Mouse (Mus musculus): ENCODE results near the gene Astn2.

Gene Astn2

DNA sequence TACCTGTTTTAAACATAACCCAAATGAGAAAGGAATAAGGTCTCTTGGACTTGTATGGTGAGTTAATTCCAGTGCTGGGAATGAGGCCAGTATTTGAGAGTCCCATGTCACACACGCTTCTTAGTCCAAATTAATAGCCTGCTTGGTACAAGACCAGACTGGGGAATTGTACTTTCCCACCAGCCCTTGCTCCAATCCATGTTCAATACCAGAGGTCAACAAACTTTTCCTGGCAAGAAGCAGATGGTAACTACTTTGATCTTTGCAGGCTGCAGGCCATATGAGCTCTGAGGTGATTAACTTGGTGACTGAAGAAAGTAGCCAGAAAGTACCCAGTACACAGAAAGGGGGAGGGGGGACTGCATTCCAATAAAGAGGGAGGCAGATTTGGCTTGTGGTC, 91.7 kb downstream of the Astn2 start:
- DNase-seq (ENCODE audit: low spot score) = peak; percentile 31

- DNase-seq (ENCODE audit: low spot score) = no peak
Measured at GRCm38 (mm10) chr4:66310315-66311020, 93.9 kb downstream of the Astn2 start.

- no peak for DNase-seq (ENCODE audit: low spot score)
Measured at GRCm38 (mm10) chr4:66306377-66306776, 98.0 kb downstream of the Astn2 start.

- DNase-seq (ENCODE audit: low spot score) = no peak
Measured at GRCm38 (mm10) chr4:66302686-66303310, 101.6 kb downstream of the Astn2 start.

GRCm38 (mm10) chr4:66285034-66285433, 119.4 kb downstream of the Astn2 start:
- no peak for DNase-seq (ENCODE audit: low spot score)

GRCm38 (mm10) chr4:66276096-66276495, 128.3 kb downstream of the Astn2 start:
- DNase-seq (ENCODE audit: low spot score) = no peak

DNA sequence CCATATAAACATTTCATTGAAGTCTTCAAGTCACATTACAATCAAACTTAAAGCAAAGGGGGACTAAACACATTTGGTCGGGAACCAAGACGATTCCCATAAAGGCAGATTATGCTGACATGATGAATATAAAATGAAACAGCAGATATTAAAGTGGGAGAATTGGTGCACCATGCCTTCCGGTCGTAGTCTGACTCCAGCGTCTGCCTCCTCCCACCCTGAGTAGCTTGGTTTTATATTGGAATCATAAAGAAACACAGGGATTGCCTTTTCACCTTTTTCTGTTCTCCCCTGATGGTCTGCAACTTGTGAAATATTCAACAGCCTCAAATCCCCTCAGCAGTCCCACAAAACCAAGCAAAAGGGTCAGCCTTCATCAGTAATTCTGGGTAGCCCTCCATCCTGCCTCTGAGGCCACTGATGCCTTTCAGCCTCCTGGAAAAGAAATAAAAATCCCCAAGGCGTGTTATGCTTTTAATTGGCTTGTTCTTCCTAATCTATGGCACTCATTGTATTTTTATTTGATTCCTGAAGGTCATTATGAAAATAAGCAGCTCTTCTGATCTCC, 132.8 kb downstream of the Astn2 start:
- DNase-seq (ENCODE audit: low spot score) = no peak

GRCm38 (mm10) chr4:66264031-66264430, 140.4 kb downstream of the Astn2 start:
- no peak for DNase-seq (ENCODE audit: low spot score)

GRCm38 (mm10) chr4:66261276-66261675, 143.1 kb downstream of the Astn2 start:
- DNase-seq (ENCODE audit: low spot score) = no peak

GRCm38 (mm10) chr4:66258905-66259304, 145.5 kb downstream of the Astn2 start:
- no peak for DNase-seq (ENCODE audit: low spot score)

GRCm38 (mm10) chr4:66254695-66255492, 149.5 kb downstream of the Astn2 start:
- no peak for DNase-seq (ENCODE audit: low spot score)

GRCm38 (mm10) chr4:66248521-66248920, 155.9 kb downstream of the Astn2 start:
- peak; percentile 15 for DNase-seq (ENCODE audit: low spot score)

DNA sequence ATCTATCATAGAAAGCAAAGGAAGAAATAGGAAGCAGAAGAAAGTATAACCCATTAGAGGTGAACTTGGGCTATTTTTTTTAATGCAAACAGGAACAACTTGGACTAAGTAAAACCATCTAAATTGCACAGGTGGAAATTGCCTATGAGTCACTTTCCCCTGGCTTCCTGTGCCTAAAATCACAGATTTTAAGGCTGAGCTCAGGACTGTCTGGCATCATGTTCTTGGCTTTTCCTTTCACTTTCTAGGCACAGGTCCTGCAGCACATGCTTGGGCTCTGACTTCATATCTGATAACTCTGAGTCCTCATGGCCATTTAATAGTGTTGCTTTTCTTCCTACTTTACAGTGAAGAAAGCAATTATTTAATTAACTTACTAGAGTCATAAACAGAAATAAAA, 161.7 kb downstream of the Astn2 start:
- no peak for DNase-seq (ENCODE audit: low spot score)

DNA sequence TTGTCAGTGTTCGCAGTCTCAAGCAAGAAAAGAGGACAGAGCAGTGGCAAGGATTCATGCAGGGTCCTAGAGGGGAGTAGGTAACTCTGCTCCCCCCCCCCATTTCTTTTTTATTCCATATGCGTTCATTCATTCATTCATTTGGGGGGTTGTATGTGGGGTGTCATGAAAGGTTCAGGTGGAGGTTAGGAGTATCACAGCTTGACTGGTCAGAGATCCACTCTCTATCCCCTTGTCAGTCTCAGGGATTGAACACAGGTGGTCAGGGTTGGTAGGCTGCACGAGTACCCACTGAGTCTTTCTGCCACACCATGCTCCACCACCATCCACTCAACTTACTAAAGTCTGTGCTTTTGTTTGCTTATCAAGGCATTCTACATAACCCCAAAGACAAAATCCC, 171.6 kb downstream of the Astn2 start:
- DNase-seq (ENCODE audit: low spot score) = no peak

DNA sequence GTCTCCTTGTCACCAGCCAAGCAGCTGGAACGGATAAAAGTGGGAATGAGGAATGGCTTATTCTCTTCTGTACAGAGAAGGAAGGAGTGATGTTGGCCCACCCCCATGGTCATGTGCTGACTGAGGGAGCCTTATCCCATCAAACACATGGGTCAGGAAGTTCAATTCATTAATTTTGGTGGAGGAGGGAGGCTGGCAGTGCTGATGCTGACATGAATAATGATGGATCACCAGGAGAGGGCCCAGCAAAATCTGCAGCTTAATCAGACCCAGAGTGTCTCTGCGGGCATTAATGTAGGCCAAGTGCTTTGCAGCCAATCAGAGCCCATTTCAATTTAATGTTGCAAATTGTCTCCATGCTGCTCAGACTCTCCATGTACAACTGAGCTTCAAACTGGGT, 172.1 kb downstream of the Astn2 start:
- peak; percentile 37 for DNase-seq (ENCODE audit: low spot score)

- DNase-seq (ENCODE audit: low spot score) = no peak
Measured at GRCm38 (mm10) chr4:66230735-66231134, 173.7 kb downstream of the Astn2 start.

GRCm38 (mm10) chr4:66222602-66223317, 181.7 kb downstream of the Astn2 start:
- DNase-seq (ENCODE audit: low spot score) = no peak

DNA sequence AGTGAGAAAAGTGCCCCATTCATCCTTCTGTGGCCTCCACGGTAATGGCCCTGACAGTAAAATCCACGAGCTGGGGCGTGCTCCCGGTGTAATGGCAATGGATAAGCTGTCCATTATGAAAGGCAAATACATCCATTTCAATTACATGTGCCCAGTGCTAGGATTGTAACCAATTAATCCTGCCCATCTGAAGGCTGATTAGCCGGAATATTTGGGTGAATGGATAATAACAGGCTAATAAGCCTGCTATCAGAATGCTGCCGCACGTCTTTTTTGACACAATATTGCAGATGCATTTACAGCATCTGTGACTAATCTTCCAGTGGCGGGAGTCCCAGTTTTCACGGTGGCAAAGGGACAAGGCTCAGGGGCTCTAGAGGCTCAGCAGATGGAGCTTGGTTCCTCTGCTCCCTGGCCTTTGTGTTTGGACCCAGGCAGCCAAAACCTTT, 189.2 kb downstream of the Astn2 start:
- DNase-seq (ENCODE audit: low spot score) = no peak

GRCm38 (mm10) chr4:66189636-66190035, 214.8 kb downstream of the Astn2 start:
- no peak for DNase-seq (ENCODE audit: low spot score)

DNA sequence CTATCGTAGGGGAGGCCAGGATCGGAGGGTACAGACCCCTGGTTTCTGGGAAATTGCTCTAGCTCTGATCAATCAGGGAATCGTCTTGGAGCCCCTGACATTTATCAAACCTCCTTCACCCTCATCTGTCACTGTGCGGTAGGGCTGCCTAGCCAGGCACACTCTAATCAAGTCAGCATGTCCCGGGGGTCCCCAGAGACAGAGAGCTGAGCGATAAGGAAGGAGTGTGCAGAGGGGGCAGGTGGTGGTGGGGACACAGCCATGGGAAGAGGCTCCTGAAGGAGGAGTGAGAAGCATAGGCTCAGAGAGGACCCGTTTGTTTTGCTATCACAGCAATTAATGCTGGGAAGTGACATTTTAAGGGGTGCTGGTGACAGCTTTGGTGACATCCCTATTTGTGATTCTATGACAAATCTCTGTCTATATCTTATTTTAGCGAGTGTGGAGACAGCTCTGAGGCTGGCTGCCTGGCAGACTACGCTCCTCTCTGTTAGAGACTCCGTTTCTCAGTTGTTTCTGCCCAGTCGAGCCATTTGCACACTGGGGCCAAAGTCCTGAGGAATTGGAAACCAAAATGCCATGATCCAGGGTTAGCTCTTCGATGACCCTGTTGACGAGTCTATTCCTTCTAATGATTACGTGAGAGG, 228.4 kb downstream of the Astn2 start:
- peak; percentile 25 for DNase-seq (ENCODE audit: low spot score)

- no peak for DNase-seq (ENCODE audit: low spot score)
Measured at GRCm38 (mm10) chr4:66171583-66171982, 232.8 kb downstream of the Astn2 start.
